Mouse (Mus musculus) forelimb bud, embryonic 11.5 days (tissue): ENCODE results near the gene Rsu1.

ENCODE experiments used
- DNase-seq: peaks from one replicate; pipeline ENCODE4 v3.0.0-alpha.2; 2012; ENCODE audit warnings: low read depth, low spot score

Rsu1 gene

DNA sequence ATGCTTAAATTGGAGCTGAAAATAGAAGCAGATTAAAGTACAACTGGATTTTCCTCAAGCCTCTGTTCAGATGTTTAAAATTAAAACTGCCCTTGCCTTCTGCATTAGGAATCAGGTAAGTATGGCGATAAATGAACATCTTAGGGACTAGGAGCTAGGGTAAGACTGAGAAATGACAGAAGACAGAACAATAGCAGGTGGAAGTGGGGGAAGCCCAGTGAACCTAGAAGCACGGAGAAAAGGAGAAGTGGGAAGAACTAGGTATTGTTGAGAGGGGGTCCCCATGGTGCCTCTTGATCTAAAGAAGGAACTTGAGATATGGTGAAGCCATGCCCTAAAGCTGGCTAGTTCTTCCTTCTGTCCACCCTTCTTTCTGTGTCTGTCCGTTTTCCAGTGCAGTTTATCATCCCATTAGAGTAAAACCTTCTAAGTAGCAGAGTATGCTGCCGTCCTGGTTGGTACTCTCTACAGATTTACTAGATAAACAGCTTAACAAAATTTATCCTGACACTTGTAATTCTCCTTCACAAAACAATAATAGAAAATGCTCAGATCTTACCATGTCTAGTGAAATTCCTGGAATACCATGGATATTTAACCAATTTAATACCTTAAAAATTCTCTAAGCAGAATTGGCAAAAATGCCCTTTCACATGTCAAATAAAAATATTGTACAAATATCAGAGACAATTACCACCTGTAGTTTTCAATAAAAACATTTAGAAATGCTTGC is 101.9 kb downstream of the Rsu1 start:
- no peak for DNase-seq

DNA sequence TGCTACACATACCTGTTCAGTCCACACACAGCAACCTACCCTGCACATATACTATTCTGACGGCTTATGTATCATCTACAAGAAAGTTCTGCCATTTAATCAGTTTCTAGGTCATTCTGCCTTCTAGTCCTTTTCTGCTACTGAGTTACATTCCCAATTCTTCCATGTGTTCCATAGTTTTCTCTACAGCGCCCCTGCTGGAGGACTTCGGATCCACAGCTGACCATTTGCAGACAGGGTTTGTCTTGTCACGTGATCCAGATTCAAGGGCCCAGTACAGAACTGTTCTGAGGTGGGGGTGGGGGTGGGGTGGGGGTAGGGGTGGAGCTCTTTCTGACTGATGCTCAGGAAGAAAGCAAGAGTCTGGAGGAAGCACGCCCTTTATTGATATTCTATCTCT is 102.5 kb downstream of the Rsu1 start:
- DNase-seq: peak; percentile 30

DNA sequence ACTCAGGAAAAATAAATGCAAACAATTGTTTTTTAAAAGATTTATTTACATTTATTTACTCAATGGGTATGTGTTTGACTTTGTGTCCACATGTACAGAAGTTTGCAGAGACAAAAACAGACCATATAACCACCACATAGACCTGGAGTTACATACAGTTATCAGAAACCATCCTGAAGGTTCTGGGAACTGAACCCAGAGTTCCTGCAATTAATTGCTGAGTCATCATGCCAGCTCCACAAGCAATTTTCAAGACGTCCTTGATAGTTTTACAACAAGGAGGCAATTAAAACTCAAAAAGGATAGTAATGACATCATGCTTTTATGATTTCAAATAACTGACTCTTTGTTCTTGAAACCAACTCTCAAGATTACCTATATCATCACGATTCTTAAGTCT is 109.5 kb downstream of the Rsu1 start:
- no peak for DNase-seq

DNA sequence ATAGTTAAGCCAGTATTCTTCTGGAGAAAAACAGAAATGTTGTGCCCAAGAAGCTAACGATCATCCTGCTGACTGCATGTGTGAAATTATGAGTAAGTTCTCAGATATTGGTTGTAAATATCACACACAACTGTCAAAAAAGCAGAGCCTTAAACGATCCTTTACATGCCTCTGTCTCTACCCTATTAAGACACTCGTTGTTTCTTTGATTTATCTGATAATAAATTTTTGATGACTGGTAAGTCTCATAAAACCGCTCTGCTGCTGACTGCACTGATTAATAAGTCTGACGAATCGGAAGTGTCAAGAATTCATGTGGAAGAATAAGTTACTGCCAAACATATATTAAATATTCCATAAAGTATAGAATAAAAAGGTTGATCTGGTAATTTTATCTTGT is 126.0 kb downstream of the Rsu1 start:
- DNase-seq: no peak

DNA sequence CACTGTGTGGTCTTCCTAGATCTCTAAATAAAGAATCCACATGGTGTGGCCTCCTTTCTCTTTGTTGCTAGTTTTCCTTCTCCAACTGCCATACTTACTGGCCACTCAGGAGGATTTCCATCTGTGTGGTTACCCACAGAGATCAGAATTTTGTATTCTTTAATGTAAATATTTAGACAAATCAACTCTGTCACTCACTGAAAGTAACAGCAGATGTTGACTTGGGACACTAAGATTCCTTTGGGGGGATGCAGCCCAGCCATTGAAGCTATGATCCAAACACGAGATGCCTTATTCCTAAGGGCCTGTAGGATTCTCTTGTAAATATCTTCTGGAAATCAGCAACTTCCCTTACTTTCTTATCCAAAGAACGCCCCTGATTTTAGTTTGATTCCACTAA is 136.3 kb downstream of the Rsu1 start:
- no peak for DNase-seq

DNA sequence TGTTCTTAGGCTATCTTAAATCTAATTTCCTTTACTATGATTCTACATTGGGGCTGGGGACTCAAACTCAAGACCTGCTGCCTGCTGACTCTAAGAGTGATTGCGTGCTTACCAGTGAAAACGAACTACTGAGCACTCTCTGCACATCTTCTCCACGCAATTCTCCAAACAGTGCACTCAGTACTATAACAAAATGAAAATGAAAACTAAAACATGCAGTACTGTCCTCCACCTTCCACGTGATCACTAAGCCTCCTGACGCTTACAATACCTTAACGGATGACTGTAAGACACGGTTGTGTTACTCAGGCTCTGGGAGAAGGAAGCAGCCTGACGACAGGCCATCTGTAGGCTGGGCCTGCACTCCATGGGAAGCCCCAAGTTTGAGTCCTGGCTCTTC is 138.4 kb downstream of the Rsu1 start:
- no peak for DNase-seq

DNA sequence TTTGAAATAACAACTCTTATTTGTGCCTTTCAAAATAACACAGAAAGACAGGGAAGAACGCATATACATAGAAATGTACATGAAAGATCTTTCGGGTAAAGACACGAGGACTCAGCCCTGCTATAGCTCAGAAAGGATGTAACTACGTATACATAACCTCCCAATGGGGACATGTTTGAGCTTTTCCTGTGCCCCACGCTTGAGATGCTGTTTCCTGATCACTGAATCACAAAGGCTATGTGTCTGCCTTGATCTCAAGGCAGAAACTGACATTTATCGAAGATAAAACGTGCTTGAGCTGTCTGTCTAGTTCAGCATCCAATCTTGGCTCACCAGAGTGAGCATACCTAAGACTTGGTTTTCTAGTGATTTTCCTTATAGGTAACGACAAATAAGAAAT is 138.8 kb downstream of the Rsu1 start:
- DNase-seq: no peak

DNA sequence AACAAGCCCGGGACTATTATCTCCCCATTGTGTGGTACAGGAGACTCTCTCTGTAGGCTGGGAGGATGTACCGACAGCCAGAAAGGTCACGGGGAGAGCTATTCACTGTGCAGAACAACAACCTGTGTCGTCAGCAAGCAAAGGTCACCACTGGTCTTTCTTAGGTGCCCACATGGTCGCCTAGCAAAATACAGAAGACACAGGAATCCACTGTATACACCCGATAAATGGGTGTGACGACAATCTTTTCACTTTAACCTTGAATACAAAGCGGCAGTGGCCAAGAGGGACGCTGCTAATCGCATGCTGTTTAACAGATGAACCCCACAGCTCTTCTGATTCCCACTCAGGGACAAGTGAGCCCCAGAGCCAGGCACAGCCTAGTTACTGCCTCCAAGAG is 141.4 kb downstream of the Rsu1 start:
- DNase-seq: no peak

DNA sequence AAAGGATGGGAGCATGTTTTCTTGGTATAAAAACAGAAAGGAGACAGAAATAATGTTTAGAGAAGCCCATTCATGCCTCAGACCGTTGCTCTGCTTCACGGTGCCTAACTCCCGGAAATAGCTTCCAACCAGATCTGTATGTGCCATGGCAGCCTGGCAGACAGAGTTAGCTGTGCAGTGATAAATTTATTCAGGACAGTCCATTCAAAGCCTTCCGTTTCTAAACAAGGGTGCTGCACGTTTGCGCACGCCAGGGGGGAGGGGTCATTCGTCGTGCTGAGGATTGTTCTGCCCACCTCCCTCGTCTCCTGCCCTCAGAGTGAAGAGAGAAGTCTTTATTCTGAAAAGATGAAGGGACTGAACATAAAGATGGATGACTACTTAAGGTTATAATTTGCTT is 141.9 kb downstream of the Rsu1 start:
- no peak for DNase-seq

DNA sequence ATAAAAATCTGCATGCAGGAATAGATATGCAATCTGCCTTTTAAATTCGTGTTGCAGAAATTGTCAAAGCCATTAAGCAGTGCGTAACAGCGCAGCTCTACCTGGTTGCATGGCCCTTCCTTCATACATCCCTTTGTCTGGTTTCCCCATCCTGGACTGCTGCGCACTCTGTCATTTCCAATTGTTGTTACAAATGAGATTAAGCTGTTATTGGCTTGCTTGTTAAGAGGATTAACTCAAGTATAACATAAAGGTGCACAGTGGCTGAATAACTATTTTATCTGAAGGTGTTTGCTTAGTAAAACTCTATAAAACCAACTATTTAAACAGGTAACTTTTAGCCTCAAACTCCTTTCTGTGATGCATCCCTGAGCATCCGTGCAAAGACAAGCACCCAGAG is 150.8 kb downstream of the Rsu1 start:
- DNase-seq: no peak

DNA sequence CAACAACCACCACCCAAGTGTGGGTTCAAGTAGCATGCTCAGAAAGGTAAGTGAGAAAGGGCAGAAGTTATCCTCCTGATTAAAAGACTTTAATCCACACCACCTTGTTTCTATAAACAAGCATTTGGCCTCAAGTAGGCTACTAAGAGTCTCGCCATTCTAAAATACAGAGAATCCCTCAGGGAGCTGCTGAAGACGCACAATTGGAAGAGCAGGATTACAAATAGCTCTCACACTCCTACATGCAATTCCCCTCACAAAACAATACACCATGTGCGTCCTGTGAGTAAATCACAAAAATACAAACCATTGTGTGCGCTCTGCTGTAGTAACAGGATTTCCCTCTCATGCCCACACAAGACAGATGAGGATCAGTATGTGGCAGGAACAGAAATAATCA is 153.3 kb downstream of the Rsu1 start:
- no peak for DNase-seq

DNA sequence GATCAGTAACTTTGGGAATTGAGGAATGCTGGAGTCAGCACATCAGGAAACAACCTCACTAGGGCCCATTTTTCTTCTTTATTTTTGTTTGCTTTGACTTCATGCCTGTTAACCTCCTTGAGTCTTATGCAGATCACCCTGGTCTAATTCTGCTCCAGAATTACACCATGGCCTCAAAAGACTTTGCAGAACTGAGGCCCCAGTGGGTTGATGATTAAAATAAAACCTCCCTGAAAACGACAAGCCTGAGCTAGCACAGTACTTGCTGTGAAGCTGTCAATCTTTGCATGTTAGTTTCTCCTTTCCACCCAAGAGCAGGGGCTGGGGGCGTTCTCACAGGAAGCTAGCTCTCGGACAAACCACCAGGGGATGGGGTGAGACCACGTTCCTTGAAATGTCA is 164.7 kb downstream of the Rsu1 start:
- no peak for DNase-seq

DNA sequence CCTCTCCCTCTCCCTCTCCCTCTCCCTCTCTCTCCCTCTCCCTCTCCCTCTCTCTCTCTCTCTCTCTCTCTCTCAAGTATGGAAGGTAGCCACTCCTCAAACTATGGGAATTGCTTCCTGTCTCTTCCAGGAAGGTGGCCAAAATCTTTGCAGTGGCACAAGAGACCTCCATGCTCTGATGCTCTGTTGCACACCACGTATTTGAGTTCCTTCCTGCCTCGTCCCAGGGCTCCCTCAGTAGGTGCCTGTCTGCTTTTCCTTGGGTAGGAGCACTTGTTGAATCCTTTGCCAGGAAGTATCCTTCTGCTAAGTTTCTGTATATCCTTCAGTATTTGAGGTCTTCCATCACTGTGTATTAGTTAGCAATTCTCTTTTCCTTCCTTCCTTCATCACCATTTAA is 166.8 kb downstream of the Rsu1 start:
- DNase-seq: no peak

DNA sequence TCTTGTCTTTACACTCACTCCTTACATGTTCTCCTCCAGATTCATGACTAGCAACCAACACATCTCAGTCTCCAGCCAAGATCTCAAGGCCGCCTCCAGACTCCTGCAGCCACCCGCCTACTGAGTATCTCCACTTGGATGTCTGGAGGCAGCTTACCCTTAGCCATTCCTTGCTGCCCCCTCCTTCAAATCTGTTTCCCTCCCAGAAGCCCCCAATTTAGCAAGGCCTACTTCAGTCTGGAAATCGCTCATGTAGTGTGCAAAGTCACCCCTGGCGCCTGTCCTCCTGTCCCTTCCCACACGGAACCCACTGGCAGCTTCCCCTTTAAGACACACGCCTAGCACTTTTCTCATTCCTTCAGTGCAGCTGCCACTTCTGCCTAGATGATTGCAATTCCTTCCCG is 167.4 kb downstream of the Rsu1 start:
- no peak for DNase-seq

DNA sequence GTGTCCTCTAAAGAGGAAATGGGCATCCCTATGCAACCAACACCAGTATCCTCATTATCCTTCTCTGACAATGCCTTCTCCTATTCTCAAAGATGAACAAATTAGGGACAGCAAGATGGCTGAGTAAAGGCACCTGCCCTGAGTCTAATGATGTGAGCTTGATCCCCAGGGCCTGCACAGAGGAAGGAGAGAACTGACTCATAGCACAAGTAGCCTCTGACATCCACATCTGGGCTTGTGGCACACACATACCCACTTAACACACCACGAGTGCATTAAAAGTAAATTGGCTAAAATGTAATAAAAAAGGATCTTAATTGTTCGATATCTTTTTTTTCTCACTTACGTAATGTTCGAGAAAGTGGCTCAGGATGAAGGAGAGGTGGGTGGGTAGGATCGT is 177.2 kb downstream of the Rsu1 start:
- DNase-seq: no peak

DNA sequence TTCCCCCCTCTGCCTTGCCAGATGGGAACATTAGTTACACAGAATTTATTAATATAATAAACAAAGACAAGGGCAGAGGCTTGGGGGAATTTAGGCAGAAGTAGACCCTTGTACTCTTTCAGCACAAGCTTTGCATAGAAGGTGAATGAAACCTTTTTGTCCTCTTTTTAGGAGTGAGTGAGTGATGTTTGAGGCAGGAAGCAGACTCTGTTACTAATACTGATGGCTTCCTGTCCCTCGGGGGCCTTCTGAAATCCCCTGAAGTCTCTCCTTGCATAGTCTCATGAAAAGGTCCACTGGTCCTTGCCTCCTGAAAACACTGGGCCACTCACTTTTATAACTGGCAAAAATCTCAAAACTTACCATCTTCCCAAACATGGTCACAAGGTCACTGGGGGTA is 177.6 kb downstream of the Rsu1 start:
- no peak for DNase-seq

DNA sequence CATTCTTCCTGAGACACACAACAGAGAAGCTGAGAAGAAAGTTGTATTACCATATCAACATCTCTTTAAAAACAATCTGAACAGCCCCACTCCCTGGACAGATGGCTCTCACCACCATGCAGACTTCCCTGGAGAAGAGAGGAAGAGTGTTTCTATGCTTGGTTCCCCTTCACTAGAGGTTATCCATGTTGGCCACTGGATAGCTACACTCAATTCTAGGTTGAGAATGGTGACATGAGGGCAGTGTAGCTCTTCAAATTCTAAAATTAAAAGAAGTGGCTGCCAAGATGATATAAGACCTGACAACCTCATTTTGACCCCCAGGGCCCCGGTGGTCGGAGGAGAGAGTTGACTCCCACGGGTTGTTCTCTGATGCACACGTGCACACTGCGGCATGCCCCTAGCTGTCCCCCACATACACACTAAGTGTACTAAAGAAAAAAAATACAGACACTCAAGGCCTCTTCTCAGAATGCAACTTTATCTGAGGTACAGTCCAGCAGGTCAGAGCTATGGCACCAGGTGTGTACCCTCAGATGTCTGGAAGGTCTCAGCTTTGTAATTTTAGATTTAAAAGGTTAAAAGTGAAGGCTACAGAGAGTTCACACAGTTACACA is 179.7 kb downstream of the Rsu1 start:
- no peak for DNase-seq

DNA sequence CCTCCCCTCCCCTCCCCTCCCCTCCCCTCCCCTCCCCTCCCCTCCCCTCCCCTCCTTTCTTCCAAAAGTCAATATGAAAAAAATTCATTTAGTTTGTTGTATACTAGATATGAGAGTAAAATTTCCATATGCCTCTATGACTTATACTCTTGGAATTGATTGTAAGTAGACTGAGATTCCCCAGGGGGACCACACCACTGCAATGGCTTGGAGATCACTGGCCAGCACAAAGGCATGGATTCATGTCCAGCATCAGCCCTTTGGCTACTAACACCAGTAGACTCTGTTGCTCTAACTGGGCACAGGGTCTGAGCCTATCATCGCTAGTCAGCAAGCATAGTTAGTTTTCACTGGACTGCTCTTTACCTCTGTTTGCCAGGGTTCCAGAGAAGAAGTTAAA is 180.4 kb downstream of the Rsu1 start:
- no peak for DNase-seq

DNA sequence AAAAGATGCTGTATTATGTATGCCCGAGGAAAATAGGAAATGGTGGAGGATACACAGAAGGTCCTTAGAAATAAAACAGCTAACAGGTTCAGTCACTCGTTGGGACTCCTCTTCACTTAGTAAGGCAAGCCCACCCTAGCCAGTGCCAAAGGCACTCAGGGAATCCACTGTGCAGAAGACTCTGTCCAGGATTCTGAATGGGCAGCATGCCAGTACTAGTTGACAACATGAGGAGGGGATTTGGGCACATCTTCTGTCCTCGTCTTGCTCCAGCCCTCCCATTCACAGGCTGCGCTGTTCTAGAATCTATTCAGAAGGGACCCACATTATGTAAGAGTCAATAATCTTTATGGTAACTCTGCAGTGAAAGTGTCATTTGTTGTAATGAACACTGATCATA is 181.4 kb downstream of the Rsu1 start:
- DNase-seq: no peak

DNA sequence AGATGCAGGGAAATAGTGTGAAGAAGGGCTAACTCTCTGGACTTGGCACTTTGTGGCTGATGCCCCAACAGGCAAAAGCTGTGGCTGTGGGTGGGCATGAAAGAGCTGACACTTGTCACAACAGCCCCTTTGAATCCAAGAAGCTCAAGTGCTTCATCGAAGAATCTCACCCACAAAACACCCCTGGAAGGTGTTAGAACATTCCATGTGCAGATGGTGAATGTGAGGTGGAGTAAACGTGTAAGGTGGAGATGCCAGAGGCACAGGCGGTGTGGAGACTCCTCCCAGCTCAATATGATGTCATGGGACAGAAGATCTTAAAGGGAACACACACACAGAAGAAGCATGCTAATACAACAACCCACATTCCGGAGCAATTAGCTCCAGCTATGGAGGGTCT is 182.9 kb downstream of the Rsu1 start:
- DNase-seq: no peak

DNA sequence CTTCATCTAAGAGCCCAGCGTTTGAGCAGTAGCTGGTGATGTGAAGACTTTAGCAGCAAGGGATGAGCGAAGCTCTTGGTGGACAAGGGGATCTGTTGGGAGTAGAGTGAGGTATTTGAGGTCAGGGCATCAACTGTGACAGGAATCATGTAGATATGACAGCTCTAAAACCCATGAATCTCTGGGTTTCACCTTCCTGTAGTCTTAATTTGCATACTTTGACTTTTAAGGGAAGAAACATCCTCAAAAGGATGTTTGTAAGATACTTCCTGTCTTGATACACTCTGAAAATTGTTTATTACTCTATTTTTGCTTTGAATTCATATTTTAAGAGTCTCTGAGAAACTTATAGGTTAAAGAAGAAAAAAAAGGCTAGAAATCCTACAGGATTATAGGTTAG is 183.4 kb downstream of the Rsu1 start:
- no peak for DNase-seq

DNA sequence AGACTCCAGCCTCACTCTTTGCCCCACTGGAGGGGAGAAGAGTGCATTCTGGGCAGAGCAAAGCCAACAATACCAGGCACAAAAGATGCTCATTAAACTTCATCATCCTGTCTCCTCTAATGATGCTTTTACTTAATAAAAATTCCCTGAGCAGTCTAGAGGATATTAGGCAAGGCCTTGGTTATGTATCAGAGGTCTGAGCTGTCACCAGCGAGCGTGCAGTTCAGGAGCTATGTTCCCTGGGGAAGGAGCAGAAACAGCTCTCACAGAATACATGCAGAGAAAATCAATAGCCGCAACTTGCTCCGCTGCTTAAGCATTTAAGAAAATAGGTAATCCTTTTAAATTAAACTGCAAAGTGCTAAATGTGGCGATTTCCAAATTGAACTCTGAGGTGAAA is 187.0 kb downstream of the Rsu1 start:
- no peak for DNase-seq

DNA sequence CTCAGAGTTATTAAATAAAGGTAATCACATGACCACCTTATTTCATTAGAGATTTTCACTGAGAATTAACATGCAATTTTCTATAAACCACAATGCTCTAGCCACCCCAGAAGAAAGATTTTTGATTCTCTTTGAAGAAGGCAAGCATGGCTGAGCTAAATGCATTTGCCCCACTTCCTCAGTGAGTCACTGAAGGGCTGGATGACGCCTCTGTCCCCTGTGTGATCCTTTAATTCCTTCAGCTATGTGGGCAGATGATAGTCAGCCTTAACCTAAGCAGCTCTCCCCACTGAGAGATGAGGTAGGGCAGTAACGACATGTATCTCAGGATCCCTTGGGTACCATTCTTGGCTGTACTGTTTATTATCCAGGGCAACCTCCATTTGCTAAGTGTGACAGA is 190.7 kb downstream of the Rsu1 start:
- DNase-seq: no peak

DNA sequence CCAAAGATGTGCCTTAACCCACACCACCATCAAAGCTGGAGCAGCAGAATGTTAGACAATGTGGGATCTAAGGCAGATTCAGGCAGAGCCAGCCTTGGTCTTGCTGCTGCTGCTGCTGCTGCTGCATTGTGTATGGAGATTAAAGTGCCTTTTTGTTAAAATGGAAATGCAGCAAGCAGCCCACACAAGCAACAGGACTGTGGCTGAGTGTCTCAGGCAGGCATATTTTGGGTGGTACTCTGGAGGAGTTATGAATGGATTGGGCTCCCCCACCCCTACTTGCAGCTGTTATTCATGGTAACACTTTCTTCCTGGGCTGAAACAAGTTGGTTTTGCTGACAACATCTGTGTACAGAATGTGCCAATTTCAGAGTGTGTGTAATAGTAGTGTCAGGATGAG is 199.0 kb downstream of the Rsu1 start:
- DNase-seq: no peak
